Mouse (Mus musculus): ENCODE data around the gene Anks1. TPM values are rescaled to one million over a fixed set of nuclear protein-coding genes. Genes with fewer than 3 reads are reported as not detected.

Gene Anks1
- polyA plus RNA-seq, 1 experiment, result 119 TPM

DNA sequence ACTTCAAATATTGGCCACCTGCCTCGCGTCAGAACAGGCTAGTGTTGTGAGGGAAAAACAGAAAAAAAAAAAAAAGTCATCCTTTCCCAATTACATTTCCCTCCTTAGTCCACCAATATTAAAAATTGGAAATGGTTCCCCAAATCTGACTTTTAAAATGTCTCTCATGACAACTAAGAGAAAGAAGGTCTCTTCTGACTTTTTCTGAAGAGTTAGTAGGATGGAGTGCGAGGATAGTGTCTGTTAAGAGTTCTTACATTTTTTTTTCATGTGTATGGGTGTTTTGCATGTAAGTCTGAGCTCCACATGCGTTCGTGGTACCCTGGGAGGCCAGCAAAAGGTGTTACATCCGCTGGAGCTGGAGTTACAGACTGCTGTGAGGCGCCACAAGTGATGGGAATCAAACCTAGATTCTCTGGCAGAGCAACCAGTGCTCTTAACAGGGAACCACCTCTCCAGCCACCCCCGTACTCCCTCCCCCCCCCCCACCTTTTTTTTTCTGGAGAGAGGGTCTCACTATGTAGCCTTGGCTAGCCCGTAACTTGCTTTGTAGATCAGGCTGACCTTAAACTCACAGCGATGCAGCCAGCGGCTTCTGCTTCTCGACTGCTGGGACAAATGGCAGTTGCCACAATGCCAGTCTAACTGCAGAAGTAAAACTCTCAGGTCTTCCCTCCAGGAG, 759 bp upstream of the Anks1 start:
- TF ChIP-seq POLR2A (IDR thresholded peaks at IDR 0.05; ENCODE audit: borderline replicate concordance, extremely low read depth, insufficient read depth, insufficient read length, poor library complexity, severe bottlenecking), result no peak
- TF ChIP-seq CTCF (IDR thresholded peaks at IDR 0.05; ENCODE audit: borderline replicate concordance, extremely low read depth, insufficient read depth, insufficient read length), result no peak
- no peak for DNase-seq (ENCODE audit: low read depth)

GRCm38 (mm10) chr17:27909622-27910500, 755 bp downstream of the Anks1 start, which contains the start of gene Taf11:
Taf11 (minus strand) TSS chr17:27909844.
- peak; percentile 76 for DNase-seq (ENCODE audit: low read depth)
- TF ChIP-seq POLR2A (IDR thresholded peaks at IDR 0.05; ENCODE audit: borderline replicate concordance, extremely low read depth, insufficient read depth, insufficient read length, poor library complexity, severe bottlenecking), result no peak
- TF ChIP-seq CTCF (IDR thresholded peaks at IDR 0.05; ENCODE audit: borderline replicate concordance, extremely low read depth, insufficient read depth, insufficient read length), result no peak

DNA sequence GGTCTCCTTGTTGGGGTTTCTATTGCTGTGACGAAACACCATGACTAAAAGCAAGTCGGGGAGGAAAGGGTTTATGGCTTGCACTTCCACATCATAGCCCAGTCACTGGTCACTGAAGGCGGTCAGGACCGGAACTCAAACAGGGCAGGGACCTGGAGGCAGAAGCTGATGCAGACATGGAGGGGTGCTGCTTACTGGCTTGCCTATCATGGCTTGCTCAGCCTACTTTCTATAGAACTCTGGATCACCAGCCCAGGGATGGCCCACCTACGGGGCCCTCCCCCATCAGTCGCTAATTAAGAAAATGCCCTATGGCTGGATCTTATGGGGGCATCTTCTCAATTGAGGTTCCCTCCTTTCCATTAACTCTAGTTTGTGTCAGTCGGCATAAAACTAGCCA, 2.3 kb downstream of the Anks1 start:
- DNase-seq (ENCODE audit: low read depth), result no peak
- TF ChIP-seq CTCF (IDR thresholded peaks at IDR 0.05; ENCODE audit: borderline replicate concordance, extremely low read depth, insufficient read depth, insufficient read length) (no peak), POLR2A (IDR thresholded peaks at IDR 0.05; ENCODE audit: borderline replicate concordance, extremely low read depth, insufficient read depth, insufficient read length, poor library complexity, severe bottlenecking) (no peak)

DNA sequence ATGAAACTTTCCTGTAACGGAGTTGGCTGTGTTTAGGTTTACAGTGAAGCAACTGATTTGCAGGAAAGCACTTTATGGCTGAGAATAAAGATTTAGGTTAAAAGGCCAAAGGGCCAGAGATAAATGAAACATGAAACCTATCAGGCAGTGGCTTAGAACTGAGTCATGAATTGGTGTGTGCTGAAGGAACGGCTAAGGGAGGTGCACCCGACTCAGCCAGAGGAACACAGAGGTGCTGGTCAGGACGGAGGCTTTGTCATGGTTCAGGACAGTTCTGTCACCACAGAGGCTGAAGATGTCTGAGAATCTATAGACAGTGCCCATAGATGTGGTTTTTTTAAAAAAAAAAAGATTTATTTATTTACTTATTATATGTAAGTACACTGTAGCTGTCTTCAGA, 5.6 kb downstream of the Anks1 start:
- no peak for TF ChIP-seq POLR2A (IDR thresholded peaks at IDR 0.05; ENCODE audit: borderline replicate concordance, extremely low read depth, insufficient read depth, insufficient read length, poor library complexity, severe bottlenecking)
- TF ChIP-seq CTCF (IDR thresholded peaks at IDR 0.05; ENCODE audit: borderline replicate concordance, extremely low read depth, insufficient read depth, insufficient read length), result no peak
- DNase-seq (ENCODE audit: low read depth), result no peak

DNA sequence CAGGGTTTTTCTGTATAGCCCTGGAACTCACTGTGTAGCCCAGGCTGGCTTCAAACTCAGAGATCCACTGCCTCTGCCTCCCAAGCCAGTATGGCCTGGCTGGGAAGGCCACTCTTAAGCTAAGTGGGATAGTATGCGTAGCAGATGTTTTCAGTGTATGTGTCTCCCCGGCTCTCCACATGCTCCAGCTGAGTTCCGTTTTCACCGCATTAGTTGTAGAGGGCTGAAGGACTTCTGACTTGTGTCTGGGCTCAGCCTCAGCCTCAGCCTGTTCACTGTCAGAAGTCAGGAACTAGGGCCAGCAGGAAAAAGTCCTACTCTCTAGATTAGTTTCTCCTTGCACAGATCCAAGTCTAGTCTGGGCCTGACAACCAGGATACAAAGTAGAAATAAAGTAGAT, 7.3 kb downstream of the Anks1 start:
- DNase-seq (ENCODE audit: low read depth), result no peak
- TF ChIP-seq POLR2A (IDR thresholded peaks at IDR 0.05; ENCODE audit: borderline replicate concordance, extremely low read depth, insufficient read depth, insufficient read length, poor library complexity, severe bottlenecking) (no peak), CTCF (IDR thresholded peaks at IDR 0.05; ENCODE audit: borderline replicate concordance, extremely low read depth, insufficient read depth, insufficient read length) (no peak)

- TF ChIP-seq CTCF (IDR thresholded peaks at IDR 0.05; ENCODE audit: borderline replicate concordance, extremely low read depth, insufficient read depth, insufficient read length) (no peak), POLR2A (IDR thresholded peaks at IDR 0.05; ENCODE audit: borderline replicate concordance, extremely low read depth, insufficient read depth, insufficient read length, poor library complexity, severe bottlenecking) (no peak)
- no peak for DNase-seq (ENCODE audit: low read depth)
These were observed 11.6 kb downstream of the Anks1 start for GRCm38 (mm10) chr17:27920676-27921075.

- DNase-seq (ENCODE audit: low read depth), result peak; percentile 55
- no peak for TF ChIP-seq POLR2A (IDR thresholded peaks at IDR 0.05; ENCODE audit: borderline replicate concordance, extremely low read depth, insufficient read depth, insufficient read length, poor library complexity, severe bottlenecking)
- TF ChIP-seq CTCF (IDR thresholded peaks at IDR 0.05; ENCODE audit: borderline replicate concordance, extremely low read depth, insufficient read depth, insufficient read length), result no peak
These were observed 13.1 kb downstream of the Anks1 start for GRCm38 (mm10) chr17:27922174-27922712.

DNA sequence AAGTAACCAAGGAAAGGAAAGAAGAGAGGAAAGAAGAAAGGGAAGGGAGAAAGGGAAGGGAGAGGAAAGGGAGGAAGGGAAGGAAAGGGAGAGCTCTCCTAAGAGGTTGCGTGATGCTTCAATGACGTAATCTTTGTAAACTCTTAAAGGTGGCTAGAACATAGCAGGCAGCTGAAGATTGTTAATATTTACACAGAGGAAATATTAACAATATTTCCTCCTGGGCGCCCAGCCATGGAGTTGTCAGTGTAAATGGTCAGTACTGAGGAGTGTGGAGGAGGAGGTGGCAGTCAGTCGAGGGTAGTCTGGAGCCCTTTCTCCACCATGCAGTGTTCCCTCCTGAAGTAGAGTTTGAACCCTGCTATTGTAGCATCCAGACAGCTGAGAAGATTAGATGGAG, 15.9 kb downstream of the Anks1 start:
- no peak for DNase-seq (ENCODE audit: low read depth)

DNA sequence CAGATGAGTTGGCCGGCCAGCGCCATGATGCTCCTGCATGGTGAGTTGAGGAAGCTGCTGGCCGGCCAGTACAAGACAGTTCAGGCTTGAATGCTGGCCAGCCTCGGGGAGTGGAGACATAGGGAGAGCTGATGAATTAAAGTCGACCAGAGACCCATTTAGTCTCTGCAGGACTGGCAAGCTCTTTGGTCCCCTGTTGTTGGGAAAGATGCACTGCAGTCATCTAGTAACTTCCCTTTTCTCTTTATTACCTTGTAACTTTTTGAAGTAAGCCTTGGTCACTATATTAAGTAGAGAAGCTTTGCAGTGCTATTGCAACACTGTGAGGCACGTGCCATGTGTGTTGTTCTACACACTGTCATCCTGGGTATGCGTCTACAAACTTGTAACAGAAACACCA, 16.4 kb downstream of the Anks1 start:
- DNase-seq (ENCODE audit: low read depth), result no peak
- TF ChIP-seq CTCF (IDR thresholded peaks at IDR 0.05; ENCODE audit: borderline replicate concordance, extremely low read depth, insufficient read depth, insufficient read length), result no peak
- TF ChIP-seq POLR2A (IDR thresholded peaks at IDR 0.05; ENCODE audit: borderline replicate concordance, extremely low read depth, insufficient read depth, insufficient read length, poor library complexity, severe bottlenecking), result no peak

More for the DNA sequence above, 15.9 kb downstream of the Anks1 start:
- TF ChIP-seq POLR2A (IDR thresholded peaks at IDR 0.05; ENCODE audit: borderline replicate concordance, extremely low read depth, insufficient read depth, insufficient read length, poor library complexity, severe bottlenecking) (no peak), CTCF (IDR thresholded peaks at IDR 0.05; ENCODE audit: borderline replicate concordance, extremely low read depth, insufficient read depth, insufficient read length) (no peak)

DNA sequence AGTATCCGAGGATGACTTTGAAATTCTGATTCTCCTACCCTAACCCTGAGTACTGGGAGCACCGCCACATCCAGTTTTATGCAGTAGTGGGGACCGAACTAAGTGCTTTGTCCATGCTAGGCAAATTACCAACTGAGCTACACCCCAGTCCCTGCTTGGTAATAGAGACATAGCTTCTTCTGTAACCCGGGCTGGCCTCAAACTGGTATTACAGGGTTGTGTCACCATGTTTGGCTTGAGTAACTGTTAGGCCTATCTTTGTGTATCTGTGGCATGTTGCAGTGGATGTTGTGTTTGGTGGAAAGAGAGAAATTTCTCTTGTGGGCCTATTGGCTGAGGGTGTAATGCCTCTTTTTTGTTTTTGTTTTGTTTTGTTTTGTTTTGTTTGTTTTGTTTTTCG, 21.2 kb downstream of the Anks1 start:
- no peak for DNase-seq (ENCODE audit: low read depth)
- TF ChIP-seq CTCF (IDR thresholded peaks at IDR 0.05; ENCODE audit: borderline replicate concordance, extremely low read depth, insufficient read depth, insufficient read length), result no peak
- no peak for TF ChIP-seq POLR2A (IDR thresholded peaks at IDR 0.05; ENCODE audit: borderline replicate concordance, extremely low read depth, insufficient read depth, insufficient read length, poor library complexity, severe bottlenecking)

GRCm38 (mm10) chr17:27931826-27932225, 22.7 kb downstream of the Anks1 start:
- DNase-seq (ENCODE audit: low read depth), result no peak
- TF ChIP-seq CTCF (IDR thresholded peaks at IDR 0.05; ENCODE audit: borderline replicate concordance, extremely low read depth, insufficient read depth, insufficient read length) (no peak), POLR2A (IDR thresholded peaks at IDR 0.05; ENCODE audit: borderline replicate concordance, extremely low read depth, insufficient read depth, insufficient read length, poor library complexity, severe bottlenecking) (no peak)
